Mouse (Mus musculus): ENCODE data around the gene Tek. TPM values are rescaled to one million over a fixed set of nuclear protein-coding genes. Genes with fewer than 3 reads are reported as not detected.

Tek gene
- polyA plus RNA-seq, 2 experiments = 2.2 to 4.2 TPM

DNA sequence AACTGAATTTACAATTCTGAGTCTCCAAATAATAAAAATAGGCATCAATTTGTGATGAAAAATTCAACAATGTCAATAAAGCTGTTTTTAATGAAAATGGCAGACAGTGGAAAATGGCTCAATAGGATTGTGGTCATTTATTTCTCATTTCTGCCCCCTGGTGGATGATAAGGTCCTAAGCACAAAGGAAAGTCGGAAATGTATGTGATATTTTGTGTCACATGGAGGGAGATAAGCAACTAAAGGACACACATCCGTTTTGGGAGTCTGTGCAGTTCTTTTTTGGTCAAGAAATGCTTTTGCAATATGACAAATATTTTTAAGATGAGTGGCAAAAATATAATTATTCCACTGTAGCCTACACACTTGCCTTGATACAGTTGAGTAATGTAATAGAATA lies 161.7 kb downstream of the Tek start:
- TF ChIP-seq EP300 (IDR thresholded peaks at IDR 0.05; ENCODE audit: low read depth) (no peak), CTCF (IDR thresholded peaks at IDR 0.05; ENCODE audit: low read depth) (peak; percentile 33; the same call in 1 of the 2 replicates)
- Histone ChIP-seq H3K27me3 (ENCODE audit: control insufficient read depth, insufficient read depth, low read length) (no peaks in the 10 kb centered on the region), H3K9me3 (ENCODE audit: control insufficient read depth, low read length) (no peaks in the 10 kb centered on the region), H3K27ac (no peak overlapping the region), H3K4me1 (replicated peaks; ENCODE audit: control insufficient read depth in 2 of 2, insufficient read depth in 2 of 2, low read length in 1 of 2) (no peaks in the 10 kb centered on the region), H3K9ac (replicated peaks) (no peak overlapping the region), H3K4me3 (ENCODE audit: insufficient read depth in 1 of 2, low read depth in 2 of 2, low read length in 2 of 2) (no peak overlapping the region), H3K4me2 (ENCODE audit: low read depth) (no peak overlapping the region), H3K36me3 (replicated peaks; ENCODE audit: control insufficient read depth, insufficient read depth, low read depth) (no peaks in the 10 kb centered on the region)
- DNase-seq (ENCODE audit: low read depth in 3 of 3, low spot score in 3 of 3) = peak in 2 of 3 experiments; percentile 11 to 13
- WGBS (ENCODE audit: insufficient replicate concordance) = 4% methylated on average over 2 of the region's 2 CpGs
- ATAC-seq (ENCODE audit: insufficient read depth) = no peak

DNA sequence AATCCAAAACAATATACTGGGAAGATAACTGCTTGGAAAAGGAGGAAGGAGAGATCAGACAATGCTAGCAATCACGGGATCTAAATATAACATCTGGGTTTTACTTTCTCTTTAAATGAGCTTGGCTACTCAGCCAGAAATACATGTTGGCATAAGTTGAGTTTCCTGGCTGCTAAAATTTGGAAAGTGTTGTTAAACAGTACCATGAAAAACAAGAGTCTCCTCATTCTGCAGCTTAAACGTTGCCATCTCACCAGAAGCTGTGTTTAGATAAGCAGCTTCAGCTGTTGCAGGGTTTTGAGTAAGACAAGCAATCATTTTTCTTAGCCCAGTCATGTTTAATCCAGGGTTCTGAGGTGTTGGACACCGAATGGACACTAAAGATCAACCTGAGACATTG lies 162.7 kb downstream of the Tek start:
- WGBS (ENCODE audit: insufficient replicate concordance) = 30% methylated on average over 3 of the region's 3 CpGs
- H3K4me3 ChIP-seq (ENCODE audit: insufficient read depth in 1 of 2, low read depth in 2 of 2, low read length in 2 of 2) = no peak overlapping the region
- ATAC-seq (ENCODE audit: insufficient read depth) (no peak), DNase-seq (ENCODE audit: low read depth in 3 of 3, low spot score in 3 of 3) (no peak)
- H3K36me3 ChIP-seq (replicated peaks; ENCODE audit: control insufficient read depth, insufficient read depth, low read depth) = no peaks in the 10 kb centered on the region
- no peaks in the 10 kb centered on the region for H3K9me3 ChIP-seq (ENCODE audit: control insufficient read depth, low read length)
- H3K4me2 ChIP-seq (ENCODE audit: low read depth) = no peak overlapping the region
- no peaks in the 10 kb centered on the region for H3K4me1 ChIP-seq (replicated peaks; ENCODE audit: control insufficient read depth in 2 of 2, insufficient read depth in 2 of 2, low read length in 1 of 2)
- no peak overlapping the region for H3K27ac ChIP-seq
- H3K27me3 ChIP-seq (ENCODE audit: control insufficient read depth, insufficient read depth, low read length) = no peaks in the 10 kb centered on the region
- TF ChIP-seq CTCF (IDR thresholded peaks at IDR 0.05; ENCODE audit: low read depth) (no peak), EP300 (IDR thresholded peaks at IDR 0.05; ENCODE audit: low read depth) (no peak)
- H3K9ac ChIP-seq (replicated peaks) = no peak overlapping the region

Other genes with a start within 250 kb of the Tek start
- gene Gm10306, start 182.7 kb upstream of the Tek start, polyA plus RNA-seq (2012; rRNA removed) = not detected in 2 replicates
- 0.33 and 0.44 TPM in 2 replicates for gene Gm10306, start 182.7 kb upstream of the Tek start, polyA plus RNA-seq (2014; fragmentation: Nextera tagmentation; extraction: Ambion mirVana)
- 2.7 and 5.4 TPM in 2 replicates for gene Caap1, start 182.5 kb upstream of the Tek start, polyA plus RNA-seq (2012; rRNA removed)
- gene Caap1, start 182.5 kb upstream of the Tek start, polyA plus RNA-seq (2014; fragmentation: Nextera tagmentation; extraction: Ambion mirVana) = 9.7 and 10.3 TPM in 2 replicates
- 12.0 and 17.0 TPM in 2 replicates for gene Plaa, start 136.0 kb upstream of the Tek start, polyA plus RNA-seq (2012; rRNA removed)
- gene Plaa, start 136.0 kb upstream of the Tek start, polyA plus RNA-seq (2014; fragmentation: Nextera tagmentation; extraction: Ambion mirVana) = 26.3 and 30.8 TPM in 2 replicates
- 1.0 and 2.0 TPM in 2 replicates for gene Ift74, start 124.8 kb upstream of the Tek start, polyA plus RNA-seq (2012; rRNA removed)
- 2.4 and 2.8 TPM in 2 replicates for gene Ift74, start 124.8 kb upstream of the Tek start, polyA plus RNA-seq (2014; fragmentation: Nextera tagmentation; extraction: Ambion mirVana)
- not detected in 2 replicates for gene Lrrc19, start 89.1 kb upstream of the Tek start, polyA plus RNA-seq (2012; rRNA removed)
- gene Lrrc19, start 89.1 kb upstream of the Tek start, polyA plus RNA-seq (2014; fragmentation: Nextera tagmentation; extraction: Ambion mirVana) = 0.10 and 0.11 TPM in 2 replicates
- 0.07 and 0.11 TPM in 2 replicates for gene Eqtn, start 189.6 kb downstream of the Tek start, polyA plus RNA-seq (2012; rRNA removed)
- gene Eqtn, start 189.6 kb downstream of the Tek start, polyA plus RNA-seq (2014; fragmentation: Nextera tagmentation; extraction: Ambion mirVana) = not detected in 2 replicates
- gene Mysm1, start 239.8 kb downstream of the Tek start, polyA plus RNA-seq (2012; rRNA removed) = 2.9 and 3.7 TPM in 2 replicates
- gene Mysm1, start 239.8 kb downstream of the Tek start, polyA plus RNA-seq (2014; fragmentation: Nextera tagmentation; extraction: Ambion mirVana) = 5.8 and 7.3 TPM in 2 replicates